Mouse (Mus musculus): ENCODE measurements around the gene Qser1.
A peak's percentile ranks its signal among the peaks of the same experiment; 100 is the strongest.

Qser1 gene

GRCm38 (mm10) chr2:104817555-104818330 lies 1.2 kb upstream of the Qser1 start:
- no peak for DNase-seq

- peak; percentile 95 for DNase-seq
Observed at GRCm38 (mm10) chr2:104816866-104817439, 393 bp upstream of the Qser1 start.

DNA sequence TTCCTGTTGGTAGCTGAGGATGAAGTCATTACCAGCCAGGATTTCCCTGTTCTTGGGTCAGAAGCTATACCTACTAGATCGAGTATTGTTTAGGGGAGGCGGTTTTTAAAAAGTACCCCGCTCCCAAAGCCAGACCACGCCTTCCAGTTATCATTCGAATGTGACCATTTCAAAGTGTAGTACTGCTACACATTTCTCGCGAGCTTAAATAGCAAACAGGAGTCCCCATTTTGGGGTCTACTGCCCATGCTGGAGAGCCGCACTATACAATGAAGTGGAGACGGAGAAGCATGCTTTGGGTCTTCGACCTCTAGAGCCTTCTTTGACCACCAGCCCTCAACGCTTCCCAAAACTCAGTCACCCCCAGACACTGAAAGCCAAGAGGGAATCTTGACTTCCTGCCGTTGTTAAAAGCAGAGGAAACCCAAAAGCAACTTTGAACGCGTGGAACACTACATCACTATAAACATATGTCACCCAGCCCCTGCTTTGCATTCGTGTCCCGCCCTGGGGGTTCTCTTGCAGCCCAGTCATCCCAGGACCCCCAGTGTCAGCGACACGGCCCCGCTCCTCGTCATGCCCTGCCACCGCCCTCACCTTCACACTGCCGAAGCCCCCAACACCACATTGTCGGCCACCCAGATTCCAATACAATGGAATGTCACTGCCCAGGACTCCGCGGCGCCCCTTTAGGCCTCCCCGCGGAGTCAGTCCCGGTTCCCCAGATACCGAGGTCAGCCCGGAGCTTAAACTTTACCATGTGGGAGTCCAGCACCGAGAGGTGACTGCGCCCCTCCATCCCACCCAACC lies 794 bp downstream of the Qser1 start:
- DNase-seq = no peak

GRCm38 (mm10) chr2:104814181-104814951 lies 2.2 kb downstream of the Qser1 start:
- no peak for DNase-seq

DNA sequence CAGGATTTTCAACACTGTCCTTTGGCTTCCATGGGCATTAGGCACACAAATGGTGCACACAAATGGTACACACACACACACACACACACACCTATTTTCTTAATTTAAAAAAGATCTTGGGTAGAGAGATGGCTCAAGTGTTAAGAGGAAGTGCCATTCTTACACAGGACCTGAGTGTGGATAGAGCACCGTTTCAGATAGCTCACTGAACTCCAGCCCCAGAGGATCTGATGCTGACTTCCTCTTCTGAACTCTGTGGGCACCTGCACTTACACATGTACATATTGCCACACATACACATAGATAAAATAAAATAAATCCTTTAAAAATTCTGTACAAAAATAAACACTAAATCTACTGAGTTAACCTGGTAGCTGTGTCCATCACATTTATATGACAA lies 11.1 kb downstream of the Qser1 start:
- DNase-seq = no peak

- DNase-seq = no peak
Observed at GRCm38 (mm10) chr2:104774763-104775162, 41.8 kb downstream of the Qser1 start.

- no peak for DNase-seq
Observed at GRCm38 (mm10) chr2:104768697-104769096, 47.9 kb downstream of the Qser1 start.

DNA sequence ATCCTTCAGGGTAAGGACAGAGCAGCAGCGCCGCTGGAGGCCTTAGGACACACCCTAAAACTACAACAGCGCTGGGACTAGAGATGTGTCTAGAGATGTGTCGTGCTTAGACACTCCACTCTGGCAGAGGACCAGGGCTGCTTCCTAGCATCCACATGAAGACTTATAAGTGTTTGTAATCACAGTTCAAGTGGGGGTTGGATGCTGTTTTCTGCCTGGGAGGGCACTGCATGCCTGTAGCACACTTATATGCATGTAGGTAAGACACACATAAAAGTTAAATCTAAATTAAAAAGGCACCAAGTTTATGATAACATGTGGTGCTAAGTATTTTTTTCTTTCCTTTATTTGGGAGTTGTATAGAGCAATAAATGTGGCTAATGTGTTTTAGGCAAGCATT lies 52.5 kb downstream of the Qser1 start:
- no peak for DNase-seq

- no peak for DNase-seq
Observed at GRCm38 (mm10) chr2:104763134-104763703, 53.3 kb downstream of the Qser1 start.

- peak; percentile 45 for DNase-seq
Observed at GRCm38 (mm10) chr2:104750611-104751010, 65.9 kb downstream of the Qser1 start.

DNA sequence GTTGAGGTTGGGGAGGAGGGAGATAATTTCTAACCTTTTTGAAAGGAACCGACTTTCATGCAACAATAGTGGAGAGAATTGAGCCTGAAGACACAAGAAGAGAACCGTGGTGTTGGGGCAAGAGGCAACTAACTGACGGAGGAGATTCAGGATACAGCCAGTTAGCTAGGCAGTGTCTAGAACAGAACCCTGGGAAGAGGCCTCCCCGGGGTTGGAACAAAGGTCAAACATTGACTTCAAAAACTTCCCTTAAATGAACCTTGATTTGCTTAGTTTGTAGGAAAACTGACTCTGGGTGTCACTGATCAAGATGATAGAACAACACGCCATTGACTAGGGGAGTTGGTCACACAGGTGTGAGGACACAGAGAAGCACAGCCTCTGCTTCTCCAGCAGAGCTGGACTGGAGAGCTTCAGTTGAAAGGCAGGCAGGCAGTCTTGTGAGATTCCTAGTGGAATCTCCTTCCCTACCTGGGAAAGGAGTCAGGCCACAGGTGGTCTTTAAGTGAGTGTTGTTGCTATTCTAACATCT lies 67.8 kb downstream of the Qser1 start:
- no peak for DNase-seq

DNA sequence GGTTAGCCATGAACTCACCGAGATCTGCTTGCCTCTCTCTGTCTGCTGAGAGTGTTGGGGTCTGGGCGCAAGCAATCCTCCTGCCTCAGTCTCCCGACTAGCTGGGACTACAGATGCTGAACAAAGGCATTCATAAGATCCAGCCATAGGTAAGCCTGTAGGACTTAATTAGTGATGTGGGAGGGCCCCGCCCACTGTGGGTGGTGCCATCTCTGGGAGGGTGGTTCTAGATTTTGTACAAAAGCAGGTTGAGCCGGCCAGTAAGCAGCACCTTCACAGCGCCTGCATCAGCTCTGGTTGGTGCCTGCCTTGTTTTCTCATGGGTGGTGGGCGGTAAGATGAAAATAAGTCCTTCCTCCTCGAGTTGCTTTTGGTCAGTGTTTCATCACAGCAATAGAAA lies 70.3 kb downstream of the Qser1 start:
- DNase-seq = no peak

DNA sequence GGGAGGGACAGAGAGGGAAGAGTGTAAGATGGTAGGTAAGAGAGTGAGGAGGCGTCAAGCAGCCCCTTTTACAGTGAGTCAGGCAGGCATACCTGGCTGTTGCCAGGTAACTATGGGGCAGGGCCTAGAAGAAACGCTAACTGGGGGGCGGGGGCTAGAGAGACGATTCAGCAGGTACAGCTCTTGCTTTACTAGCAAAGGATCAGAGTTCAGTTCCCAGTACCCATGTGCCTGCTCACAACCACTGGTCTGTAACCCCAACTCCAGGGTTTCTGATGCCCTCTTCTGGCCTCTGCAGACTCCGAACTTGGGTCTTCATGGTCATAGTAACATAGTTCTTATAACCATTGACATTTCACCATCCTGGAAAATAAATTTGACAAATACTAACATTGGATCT lies 72.6 kb downstream of the Qser1 start:
- DNase-seq = no peak

- DNase-seq = peak; percentile 38
Observed at GRCm38 (mm10) chr2:104743160-104743559, 73.4 kb downstream of the Qser1 start.

DNA sequence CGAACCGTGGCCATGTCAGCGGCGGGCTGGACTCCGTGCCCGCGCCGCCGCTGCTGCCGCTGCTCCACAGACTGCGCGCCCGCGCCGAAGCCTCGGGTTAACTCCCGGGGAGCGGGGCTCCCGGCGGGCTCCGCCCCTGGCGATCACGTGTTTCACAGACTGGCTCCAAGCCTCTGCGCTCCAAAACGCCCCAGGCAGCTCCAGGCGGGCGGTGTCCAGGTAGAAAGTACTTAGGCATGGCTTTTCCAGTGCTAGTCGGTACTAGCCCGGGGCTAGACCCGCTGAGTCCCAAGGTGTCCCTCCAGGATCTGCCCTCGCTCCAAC lies 73.9 kb downstream of the Qser1 start, which contains the start of gene Depdc7:
TSS of gene Depdc7 (minus strand) at position 138 of the 324 bp plus-strand sequence.
- peak; percentile 96 for DNase-seq

DNA sequence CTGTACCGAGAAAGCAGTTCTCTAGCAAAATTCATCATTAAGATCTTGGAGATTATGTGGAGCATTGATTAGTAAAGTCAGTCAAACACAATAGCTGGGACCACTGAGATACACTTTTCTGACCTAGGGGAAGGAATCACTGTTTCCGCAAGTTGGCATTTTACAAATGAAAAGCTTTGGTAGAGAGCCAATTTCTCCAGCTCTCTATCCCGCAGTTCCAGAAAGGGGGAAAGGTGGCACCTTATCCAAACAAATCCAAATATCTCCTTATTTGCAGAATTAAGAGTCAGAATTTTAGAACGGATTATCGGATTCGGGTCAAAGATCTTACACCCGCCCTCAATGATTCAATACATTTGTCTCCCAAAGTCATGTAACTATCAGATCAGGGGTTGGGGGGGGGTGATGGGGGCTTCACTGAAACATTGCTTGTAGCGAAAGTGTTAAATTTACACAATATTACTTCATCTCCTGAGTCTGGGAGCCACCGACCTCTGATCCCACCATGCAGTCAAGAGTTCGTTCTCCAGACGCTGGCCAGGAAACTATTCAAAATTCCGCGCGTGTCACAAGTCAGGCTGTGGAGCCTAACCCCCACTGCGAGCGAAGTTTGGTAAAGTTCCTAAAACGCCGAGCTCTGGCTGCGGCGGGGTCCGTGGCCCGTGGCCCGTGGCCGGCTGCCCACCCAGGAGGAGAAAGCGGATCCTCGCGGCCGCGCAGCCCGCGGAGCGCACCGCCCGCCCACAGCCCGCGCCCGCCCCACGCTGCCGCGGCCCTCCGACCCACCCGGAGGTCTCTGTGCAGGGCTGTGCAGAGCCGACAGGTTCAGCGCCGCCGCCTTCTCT lies 74.4 kb downstream of the Qser1 start:
- DNase-seq = no peak

DNA sequence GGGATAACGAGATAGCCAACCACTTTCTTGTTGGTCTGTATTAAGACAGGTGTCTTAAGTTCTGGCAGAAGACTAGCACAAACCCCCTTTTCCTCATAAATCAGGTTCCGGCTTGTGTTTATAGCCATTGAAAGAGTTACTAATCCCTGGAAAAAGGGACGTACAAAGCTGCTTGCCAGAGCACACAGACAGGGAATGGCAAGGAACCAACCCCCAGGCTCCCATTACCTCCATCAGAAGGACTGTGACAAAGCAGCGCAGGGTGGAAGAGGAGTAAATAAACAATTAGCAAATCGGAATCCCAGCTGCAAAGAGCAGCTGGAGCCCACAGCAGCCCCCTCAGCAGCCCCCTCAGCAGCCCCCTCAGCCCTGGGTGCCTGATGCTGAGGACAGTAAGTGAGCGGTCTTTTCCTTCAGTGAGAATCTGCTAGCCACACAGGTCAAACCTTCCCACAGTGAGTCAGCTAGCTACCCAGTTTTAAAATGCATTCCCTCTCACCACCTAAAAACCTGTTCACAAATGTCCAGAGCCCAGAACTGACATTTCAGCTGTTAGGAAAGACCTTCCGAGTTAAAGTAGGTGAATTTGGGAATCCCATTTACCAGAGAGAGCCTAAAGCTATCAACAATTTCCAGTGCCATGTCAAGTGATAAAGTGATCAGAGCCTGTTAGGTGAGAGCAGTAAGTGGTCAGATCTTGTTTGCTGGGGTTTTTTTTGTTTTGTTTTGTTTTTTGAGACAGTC lies 75.4 kb downstream of the Qser1 start:
- DNase-seq = no peak

DNA sequence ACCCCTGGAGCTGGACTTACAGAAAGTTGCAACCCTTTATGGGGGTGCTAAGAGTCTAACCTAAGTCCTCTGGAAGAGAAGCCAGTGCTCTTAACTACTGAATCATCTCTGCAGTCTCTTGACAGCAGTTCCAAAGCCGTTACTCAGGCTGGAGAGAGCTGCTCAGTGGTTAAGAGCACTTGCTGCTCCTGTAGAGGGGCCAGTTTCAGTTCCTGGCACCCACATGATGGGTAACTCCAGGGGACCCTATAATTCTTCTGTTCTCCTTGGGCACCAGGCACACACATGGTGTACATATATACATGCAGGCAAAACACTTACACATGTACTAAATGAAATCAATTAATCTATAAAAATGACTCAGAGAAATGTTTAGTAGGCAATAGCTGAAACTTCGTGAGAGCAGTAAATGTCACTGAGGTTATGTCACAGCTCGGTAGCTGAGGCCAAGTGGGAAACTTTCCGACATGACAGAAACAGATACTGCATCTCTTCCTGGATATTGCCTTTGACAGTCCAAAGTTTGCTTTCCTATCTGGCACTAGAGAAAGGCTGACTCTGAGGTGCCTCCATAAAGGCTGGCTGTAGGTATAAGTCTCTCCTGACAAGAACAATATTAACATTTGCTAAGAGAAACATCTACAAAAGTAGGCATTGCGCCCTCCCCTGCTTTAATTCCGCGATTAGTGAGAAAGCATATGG lies 76.2 kb downstream of the Qser1 start:
- DNase-seq = no peak

DNA sequence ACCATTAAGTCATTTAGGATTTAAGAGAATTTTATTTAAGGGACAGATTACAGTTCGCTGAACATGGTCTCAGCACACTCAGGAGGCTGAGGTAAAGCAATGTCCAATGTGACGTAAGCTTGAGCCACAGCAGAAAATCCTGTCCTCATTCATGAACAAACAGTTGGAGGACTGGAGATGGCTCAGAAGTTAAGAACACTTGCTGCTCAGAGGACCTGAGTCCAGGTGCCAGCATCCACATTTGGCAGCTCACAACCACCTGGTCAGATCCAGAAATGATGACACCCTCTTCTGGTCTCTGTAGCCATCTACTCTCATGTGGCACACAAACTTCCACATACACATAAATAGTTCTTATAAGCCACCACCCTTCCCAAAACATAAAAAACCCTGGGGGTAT lies 76.9 kb downstream of the Qser1 start:
- no peak for DNase-seq

DNA sequence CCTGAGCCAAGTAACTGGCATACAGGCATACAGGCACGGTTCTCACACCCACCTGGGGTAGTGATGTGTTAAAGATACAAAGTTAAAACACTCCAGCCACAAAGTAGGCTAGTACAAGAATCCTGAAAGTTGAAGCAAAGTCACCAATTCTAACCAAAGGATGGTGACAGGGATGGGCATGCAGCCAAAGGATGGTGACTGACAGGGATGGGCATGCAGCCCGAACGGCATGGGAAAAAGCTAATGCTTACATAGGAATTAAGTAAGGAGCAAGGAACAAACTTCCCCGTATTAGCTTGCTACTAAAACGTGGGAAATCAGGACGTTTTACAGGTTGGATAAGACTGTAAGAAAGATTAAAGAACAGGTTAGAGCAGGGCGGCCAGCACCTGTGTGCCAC lies 80.3 kb downstream of the Qser1 start:
- DNase-seq = no peak
